Mouse (Mus musculus) spleen, adult 2 months (tissue): ENCODE measurements around the gene Rplp1. TPM values are rescaled to one million over a fixed set of nuclear protein-coding genes. Genes with fewer than 3 reads are reported as not detected.

ENCODE experiments used
- DNase-seq, 2 experiments: peaks; one replicate each; pipeline versions ENCODE4 v3.0.0 to v3.0.0-alpha.2; 2012 to 2021; ENCODE audit warnings: low spot score in 2 of 2, low read depth in 1 of 2
- H3K27ac ChIP-seq: fragments of 200-500 bp; 2 replicates; pipeline ENCODE4 v1.5.1; 2012; ENCODE audit warnings: low read length, inconsistent platforms; ENCODE audit not compliant: insufficient read depth
- H3K27me3 ChIP-seq: fragments of 200-500 bp; 2 replicates; pipeline ENCODE4 v1.6.1; 2012; ENCODE audit warnings: mild to moderate bottlenecking, moderate library complexity, low read length, inconsistent platforms; ENCODE audit not compliant: control insufficient read depth, insufficient read depth
- H3K36me3 ChIP-seq: fragments of 200-500 bp; 2 replicates; pipeline ENCODE4 v1.6.1; 2012; ENCODE audit warnings: mild to moderate bottlenecking, low read length, inconsistent platforms; ENCODE audit not compliant: control insufficient read depth, insufficient read depth
- H3K4me1 ChIP-seq: fragments of 200-500 bp; 2 replicates; pipeline ENCODE4 v1.6.1; 2011; ENCODE audit warnings: inconsistent platforms; ENCODE audit not compliant: control insufficient read depth, insufficient read depth, insufficient read length
- H3K4me3 ChIP-seq: fragments of 200-500 bp; 2 replicates; pipeline ENCODE4 v1.5.1; 2011; ENCODE audit warnings: mild to moderate bottlenecking, inconsistent platforms; ENCODE audit not compliant: insufficient read depth, insufficient read length; ENCODE audit errors: extremely low read depth
- CTCF ChIP-seq: fragments of 200-500 bp; IDR thresholded peaks from 2 replicates; pipeline ENCODE4 v1.5.1; 2011; ENCODE audit warnings: mild to moderate bottlenecking, inconsistent platforms; ENCODE audit not compliant: insufficient read depth, insufficient read length, insufficient replicate concordance; ENCODE audit errors: extremely low read depth
- POLR2A ChIP-seq: fragments of 200-500 bp; IDR thresholded peaks from 2 replicates; pipeline ENCODE4 v1.6.1; 2011; ENCODE audit warnings: low read depth, low read length, inconsistent platforms
- WGBS: fragments of 180-500 bp; shearing (Covaris S2); methylation state at CpG from one replicate; pipeline ENCODE4 v1.1.7; 2018; 5-methylcytosine and 5-hydroxymethylcytosine counted together
- polyA plus RNA-seq: library from polyadenylated mRNA; depleted of rRNA; stranded (reverse); fragments of >200 nt; gene quantifications from 2 replicates; pipeline ENCODE4 v1.2.3, GENCODE M21; 2012; rRNA removed

Gene Rplp1
- polyA plus RNA-seq, 1 experiment: 13,207 TPM

GRCm38 (mm10) chr9:61878889-61879288, 35.5 kb downstream of the Rplp1 start:
- Histone ChIP-seq H3K27me3 (no peaks in the 10 kb centered on the region), H3K36me3 (no peaks in the 10 kb centered on the region), H3K4me3 (no peak overlapping the region), H3K4me1 (no peaks in the 10 kb centered on the region), H3K27ac (no peak overlapping the region)
- peak in 1 of 2 experiments; percentile 40 for DNase-seq
- WGBS: 41% methylated on average over 2 of the region's 2 CpGs
- TF ChIP-seq POLR2A (no peak), CTCF (peak; percentile 28; the same call in 1 of the 2 replicates)

- TF ChIP-seq POLR2A: no peak
- Histone ChIP-seq H3K27ac (no peak overlapping the region), H3K36me3 (no peaks in the 10 kb centered on the region), H3K4me1 (no peaks in the 10 kb centered on the region), H3K27me3 (no peaks in the 10 kb centered on the region), H3K4me3 (no peak overlapping the region)
- DNase-seq: no peak
- WGBS: 77% methylated on average over 22 of the region's 22 CpGs
These were observed 36.8 kb downstream of the Rplp1 start for GRCm38 (mm10) chr9:61877373-61878112.

- Histone ChIP-seq H3K27me3 (no peaks in the 10 kb centered on the region), H3K4me1 (no peaks in the 10 kb centered on the region), H3K4me3 (no peak overlapping the region), H3K36me3 (no peaks in the 10 kb centered on the region), H3K27ac (no peak overlapping the region)
- TF ChIP-seq POLR2A (no peak), CTCF (no peak)
- no peak for DNase-seq
- WGBS: 17% methylated on average over 8 of the region's 8 CpGs
These were observed 41.0 kb downstream of the Rplp1 start for GRCm38 (mm10) chr9:61873325-61873724.

- WGBS: 61% methylated on average over 8 of the region's 8 CpGs
- TF ChIP-seq CTCF: no peak
- TF ChIP-seq POLR2A: no peak
- H3K27ac ChIP-seq: no peak overlapping the region
- no peak overlapping the region for H3K4me3 ChIP-seq
- no peaks in the 10 kb centered on the region for H3K4me1 ChIP-seq
- no peaks in the 10 kb centered on the region for H3K36me3 ChIP-seq
- H3K27me3 ChIP-seq: no peaks in the 10 kb centered on the region
- no peak for DNase-seq
These were observed 41.9 kb downstream of the Rplp1 start for GRCm38 (mm10) chr9:61872246-61872941.

GRCm38 (mm10) chr9:61871839-61872238, 42.5 kb downstream of the Rplp1 start:
- no peaks in the 10 kb centered on the region for H3K36me3 ChIP-seq
- H3K4me1 ChIP-seq: no peaks in the 10 kb centered on the region
- no peak overlapping the region for H3K4me3 ChIP-seq
- DNase-seq: no peak
- TF ChIP-seq POLR2A (no peak), CTCF (no peak)
- H3K27me3 ChIP-seq: no peaks in the 10 kb centered on the region
- 90% methylated on average over 6 of the region's 6 CpGs for WGBS
- H3K27ac ChIP-seq: no peak overlapping the region

- WGBS: 86% methylated on average over 11 of the region's 11 CpGs
These were observed 46.7 kb downstream of the Rplp1 start for GRCm38 (mm10) chr9:61867659-61868058.

More at GRCm38 (mm10) chr9:61867659-61868058, 46.7 kb downstream of the Rplp1 start:
- Histone ChIP-seq H3K4me3 (no peak overlapping the region), H3K27ac (no peak overlapping the region), H3K27me3 (no peaks in the 10 kb centered on the region), H3K4me1 (no peaks in the 10 kb centered on the region), H3K36me3 (no peaks in the 10 kb centered on the region)
- no peak for DNase-seq
- no peak for TF ChIP-seq CTCF
- no peak for TF ChIP-seq POLR2A

Other genes with a start within 250 kb of the Rplp1 start
- gene Kif23, start 32.2 kb upstream of the Rplp1 start, polyA plus RNA-seq: 4.6 and 4.7 TPM in 2 replicates
- gene Paqr5, start 112.3 kb upstream of the Rplp1 start, polyA plus RNA-seq: 2.7 and 3.0 TPM in 2 replicates
- gene Glce, start 208.1 kb upstream of the Rplp1 start, polyA plus RNA-seq: 1.1 and 1.4 TPM in 2 replicates